Mouse (Mus musculus) lung, postnatal 0 days (tissue): ENCODE data around the gene Htr2c. TPM values are rescaled to one million over a fixed set of nuclear protein-coding genes. Genes with fewer than 3 reads are reported as not detected.
A peak's percentile ranks its signal among the peaks of the same experiment; 100 is the strongest.

Source experiments
- ATAC-seq: fragments of 200-750 bp; cut with Nextera tagmentation; 2 replicates; pipeline ENCODE4 v1.8.0; 2017; ENCODE audit warnings: moderate library complexity
- DNase-seq: peaks from one replicate; pipeline ENCODE4 v3.0.0-alpha.2; 2016; ENCODE audit warnings: low spot score
- H3K27ac ChIP-seq: fragments of 300-500 bp; sonication (generic); 2 replicates; pipeline ENCODE4 v1.5.1; 2014; ENCODE audit warnings: antibody characterized with exemption, mild to moderate bottlenecking, low read length, mixed read lengths
- H3K27me3 ChIP-seq: fragments of 300-500 bp; sonication (generic); replicated peaks from 2 replicates; pipeline ENCODE4 v1.6.1; 2014; ENCODE audit warnings: low read length, mixed read lengths; ENCODE audit not compliant: insufficient read depth
- H3K36me3 ChIP-seq: fragments of 300-500 bp; sonication (generic); 2 replicates; pipeline ENCODE4 v1.6.1; 2014; ENCODE audit warnings: low read length, mixed read lengths; ENCODE audit not compliant: insufficient read depth
- H3K4me1 ChIP-seq: fragments of 300-500 bp; sonication (generic); 2 replicates; pipeline ENCODE4 v1.6.1; 2014; ENCODE audit warnings: antibody characterized with exemption, low read depth, low read length, mixed read lengths; ENCODE audit not compliant: insufficient read depth
- H3K4me2 ChIP-seq: fragments of 300-500 bp; sonication (generic); replicated peaks from 2 replicates; pipeline ENCODE4 v1.6.1; 2014; ENCODE audit warnings: low read depth, mild to moderate bottlenecking, low read length, moderate library complexity, mixed read lengths
- H3K4me3 ChIP-seq: fragments of 300-500 bp; sonication (generic); 2 replicates; pipeline ENCODE4 v1.5.1; 2014; ENCODE audit warnings: low read depth, low read length
- H3K9ac ChIP-seq: fragments of 300-500 bp; sonication (generic); replicated peaks from 2 replicates; pipeline ENCODE4 v1.6.1; 2014; ENCODE audit warnings: low read depth, mild to moderate bottlenecking
- H3K9me3 ChIP-seq: fragments of 300-500 bp; sonication (generic); 2 replicates; pipeline ENCODE4 v1.6.1; 2016; ENCODE audit warnings: low read length, mixed read lengths
- CTCF ChIP-seq: IDR thresholded peaks from 2 replicates; pipeline ENCODE4 v1.5.1; 2016; ENCODE audit warnings: antibody characterized with exemption, mild to moderate bottlenecking
- EP300 ChIP-seq: IDR thresholded peaks from 2 replicates; pipeline ENCODE4 v1.6.1; 2016; ENCODE audit warnings: antibody characterized with exemption, mild to moderate bottlenecking, control low read depth
- WGBS: fragments of 180-500 bp; shearing (Covaris S2); extraction: QIAGEN DNeasy Blood & Tissue Kit; methylation state at CpG from one replicate; pipeline ENCODE4 v1.1.7; 2014; 5-methylcytosine and 5-hydroxymethylcytosine counted together
- polyA plus RNA-seq: library from polyadenylated mRNA; unstranded; fragments of >200 nt; fragmentation: Nextera tagmentation; extraction: Ambion mirVana; gene quantifications from 2 replicates; pipeline ENCODE4 v1.2.1, GENCODE M21; 2015

Gene Htr2c
- 0.04 and 0.05 TPM in 2 replicates for polyA plus RNA-seq

- H3K9ac ChIP-seq: no peak within 1 kb of the TSS
- WGBS: 16% methylated on average over 27 of the region's 27 CpGs
- H3K4me3 ChIP-seq: no peak within 1 kb of the TSS
- 0 out of 2 replicates have a peak within 1 kb of the TSS, but pooled peaks have one; percentile 14 for H3K4me2 ChIP-seq
- no peak within 1 kb of the TSS for H3K27ac ChIP-seq
- TF ChIP-seq EP300: no peak
- TF ChIP-seq CTCF: no peak
- no peak for ATAC-seq
- no peaks in the 10 kb centered on the region for H3K27me3 ChIP-seq
- no peaks in the 10 kb centered on the region for H3K9me3 ChIP-seq
- no peak for DNase-seq
- H3K4me1 ChIP-seq: no peaks in the 10 kb centered on the region
- H3K36me3 ChIP-seq: no peaks in the 10 kb centered on the region
Observed at GRCm38 (mm10) chrX:146962258-146962913, at the start of gene Htr2c. Htr2c (plus strand) TSS chrX:146962513.

DNA sequence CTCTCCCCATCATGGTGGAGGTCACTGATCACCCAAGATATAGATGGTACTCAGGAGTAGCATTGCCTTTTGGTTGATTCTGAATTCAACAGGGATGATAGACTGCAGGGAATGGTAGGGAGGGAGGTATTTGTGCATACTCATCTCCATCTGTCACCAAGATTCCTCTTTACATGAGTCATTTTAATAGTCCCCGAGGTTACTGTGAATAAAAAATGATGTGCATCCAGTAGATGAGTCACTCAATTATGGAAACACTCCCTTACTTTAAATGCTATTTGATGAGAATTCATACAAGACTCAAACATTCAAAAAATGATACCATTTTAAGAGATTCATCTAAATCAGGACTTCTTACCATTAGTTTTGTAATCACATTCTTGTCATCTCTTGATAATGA lies 34.1 kb upstream of the Htr2c start:
- no peaks in the 10 kb centered on the region for H3K4me1 ChIP-seq

GRCm38 (mm10) chrX:146936332-146936731 lies 26.0 kb upstream of the Htr2c start:
- ATAC-seq (no peak), DNase-seq (no peak)
- Histone ChIP-seq H3K4me3 (no peak overlapping the region), H3K27ac (no peak overlapping the region), H3K9me3 (no peaks in the 10 kb centered on the region), H3K36me3 (no peaks in the 10 kb centered on the region), H3K9ac (no peak overlapping the region), H3K4me2 (no peak overlapping the region), H3K4me1 (no peaks in the 10 kb centered on the region), H3K27me3 (no peaks in the 10 kb centered on the region)
- TF ChIP-seq CTCF: no peak
- TF ChIP-seq EP300: no peak

More for the DNA sequence above, 34.1 kb upstream of the Htr2c start:
- H3K9ac ChIP-seq: no peak overlapping the region
- no peak overlapping the region for H3K4me2 ChIP-seq
- no peak for TF ChIP-seq CTCF
- TF ChIP-seq EP300: no peak
- H3K36me3 ChIP-seq: no peaks in the 10 kb centered on the region
- H3K4me3 ChIP-seq: no peak overlapping the region
- H3K27me3 ChIP-seq: no peaks in the 10 kb centered on the region
- H3K9me3 ChIP-seq: no peaks in the 10 kb centered on the region
- DNase-seq (no peak), ATAC-seq (no peak)
- WGBS: 30% methylated on average over 1 of the region's 1 CpGs
- no peak overlapping the region for H3K27ac ChIP-seq

GRCm38 (mm10) chrX:146946216-146946886 lies 16.0 kb upstream of the Htr2c start:
- Histone ChIP-seq H3K4me3 (no peak overlapping the region), H3K4me1 (no peaks in the 10 kb centered on the region), H3K27ac (no peak overlapping the region), H3K4me2 (no peak overlapping the region), H3K9me3 (no peaks in the 10 kb centered on the region), H3K36me3 (no peaks in the 10 kb centered on the region), H3K27me3 (no peaks in the 10 kb centered on the region), H3K9ac (no peak overlapping the region)
- ATAC-seq: no peak
- WGBS: 56% methylated on average over 2 of the region's 2 CpGs
- no peak for TF ChIP-seq CTCF
- TF ChIP-seq EP300: no peak
- DNase-seq: no peak

DNA sequence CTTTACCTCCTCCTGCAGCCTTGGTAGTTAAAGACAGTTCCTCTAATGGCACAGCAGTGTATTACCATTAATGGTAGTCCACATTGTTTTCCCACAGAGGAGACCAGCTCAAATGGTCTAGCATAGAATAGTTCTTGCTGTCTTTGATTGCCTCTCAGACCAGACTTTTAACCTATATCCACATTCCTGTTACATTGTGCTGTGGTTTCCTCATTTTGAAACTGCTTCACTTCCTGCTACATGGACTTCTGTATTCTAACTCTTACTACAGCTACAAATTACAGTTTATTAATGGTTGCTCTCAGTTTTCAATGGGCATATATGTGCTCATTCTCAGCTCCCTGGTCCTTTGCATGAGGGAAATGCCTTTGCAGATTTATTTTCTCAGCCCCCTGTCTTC lies 15.3 kb upstream of the Htr2c start:
- Histone ChIP-seq H3K36me3 (no peaks in the 10 kb centered on the region), H3K9me3 (no peaks in the 10 kb centered on the region), H3K4me2 (no peak overlapping the region), H3K4me1 (no peaks in the 10 kb centered on the region), H3K9ac (no peak overlapping the region), H3K27ac (no peak overlapping the region), H3K4me3 (no peak overlapping the region), H3K27me3 (no peaks in the 10 kb centered on the region)
- TF ChIP-seq EP300 (no peak), CTCF (no peak)
- ATAC-seq (no peak), DNase-seq (no peak)

DNA sequence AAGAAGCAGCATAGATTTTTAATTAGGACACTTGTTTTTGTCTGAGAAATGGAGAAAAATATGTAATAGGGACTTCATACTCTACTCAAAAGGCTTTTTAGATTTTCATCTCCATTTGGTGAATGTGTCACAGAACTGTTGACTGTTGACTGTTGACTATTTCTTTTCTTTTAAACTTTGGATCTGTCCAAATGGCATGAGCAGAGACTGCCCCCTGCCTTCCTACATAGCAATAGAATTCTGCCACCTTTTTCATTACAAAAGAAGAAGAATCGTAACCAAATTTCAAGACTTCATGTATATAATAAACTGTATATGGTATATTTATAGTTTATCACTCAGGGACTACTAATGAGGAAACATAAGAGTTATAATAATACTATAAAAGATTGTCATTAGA lies 3.7 kb upstream of the Htr2c start:
- WGBS: 78% methylated on average over 1 of the region's 1 CpGs
- no peak overlapping the region for H3K9ac ChIP-seq
- H3K27ac ChIP-seq: no peak overlapping the region
- ATAC-seq: no peak
- no peak overlapping the region for H3K4me2 ChIP-seq
- no peak overlapping the region for H3K4me3 ChIP-seq
- H3K4me1 ChIP-seq: no peaks in the 10 kb centered on the region
- TF ChIP-seq EP300 (no peak), CTCF (no peak)
- H3K9me3 ChIP-seq: no peaks in the 10 kb centered on the region
- H3K36me3 ChIP-seq: no peaks in the 10 kb centered on the region
- no peak for DNase-seq
- H3K27me3 ChIP-seq: no peaks in the 10 kb centered on the region
